ENCODE assay signal across 8 mouse cellular contexts in genomic region chr17:11621492-11621891, GRCm38 (mm10).
DNase-seq lines count a peak whose midpoint lies in the region; ATAC-seq lines count a peak whose summit lies in the region.

No protein-coding gene starts in this region.

- intact Hi-C loops in heart, postnatal 14 days (cut with DNase I): no loop called here
- intact Hi-C loops in left cerebral cortex, postnatal 4 days (cut with DNase I): no loop called here

- DNase-seq in heart, adult 11 months: peak; percentile 18
- no peak for DNase-seq in heart, postnatal 14 days
- peak; percentile 39 for DNase-seq in lung, postnatal 10 days
- DNase-seq in lung, postnatal 25 days (ENCODE audit: low spot score): no peak
- DNase-seq in adrenal gland, postnatal 14 days: peak; percentile 64
- DNase-seq in adipocyte (ENCODE audit: low spot score): no peak
- no peak for DNase-seq in left cerebral cortex, postnatal 4 days

- ATAC-seq in megakaryocyte-erythroid progenitor cell, adult 5-6 weeks (replicated peaks; ENCODE audit: low FRiP score, low TSS enrichment, poor library complexity, severe bottlenecking): 0 out of 2 replicates have a peak, but pooled peaks have one; percentile 41

Comparison
In these comparisons a context has a peak if more than half of its experiments do, and no peak if none do; other contexts are left out.
1. DNase-seq: peak in heart, adult 11 months (single experiment), lung, postnatal 10 days (single experiment) and adrenal gland, postnatal 14 days (single experiment); none in heart, postnatal 14 days (0 of 2), lung, postnatal 25 days (single experiment), adipocyte (single experiment) and left cerebral cortex, postnatal 4 days (single experiment).